Mouse (Mus musculus) layer of hippocampus, postnatal 25 days (tissue): ENCODE data around the gene Sh2d3c. TPM values are rescaled to one million over a fixed set of nuclear protein-coding genes. Genes with fewer than 3 reads are reported as not detected.

ENCODE experiments used
- DNase-seq, 2 experiments: peaks; one replicate each; pipeline ENCODE4 v3.0.0; 2022; ENCODE audit warnings: mixed read lengths in 2 of 2, low spot score in 1 of 2; ENCODE audit errors: extremely low spot score in 1 of 2
- total RNA-seq, 2 experiments: library from RNA; stranded (reverse); gene quantifications; 2 replicates each; pipeline ENCODE4 v1.2.3; 2021

Gene Sh2d3c
- total RNA-seq, 2 experiments from 2014 or later: 22.8 to 23.9 TPM

DNA sequence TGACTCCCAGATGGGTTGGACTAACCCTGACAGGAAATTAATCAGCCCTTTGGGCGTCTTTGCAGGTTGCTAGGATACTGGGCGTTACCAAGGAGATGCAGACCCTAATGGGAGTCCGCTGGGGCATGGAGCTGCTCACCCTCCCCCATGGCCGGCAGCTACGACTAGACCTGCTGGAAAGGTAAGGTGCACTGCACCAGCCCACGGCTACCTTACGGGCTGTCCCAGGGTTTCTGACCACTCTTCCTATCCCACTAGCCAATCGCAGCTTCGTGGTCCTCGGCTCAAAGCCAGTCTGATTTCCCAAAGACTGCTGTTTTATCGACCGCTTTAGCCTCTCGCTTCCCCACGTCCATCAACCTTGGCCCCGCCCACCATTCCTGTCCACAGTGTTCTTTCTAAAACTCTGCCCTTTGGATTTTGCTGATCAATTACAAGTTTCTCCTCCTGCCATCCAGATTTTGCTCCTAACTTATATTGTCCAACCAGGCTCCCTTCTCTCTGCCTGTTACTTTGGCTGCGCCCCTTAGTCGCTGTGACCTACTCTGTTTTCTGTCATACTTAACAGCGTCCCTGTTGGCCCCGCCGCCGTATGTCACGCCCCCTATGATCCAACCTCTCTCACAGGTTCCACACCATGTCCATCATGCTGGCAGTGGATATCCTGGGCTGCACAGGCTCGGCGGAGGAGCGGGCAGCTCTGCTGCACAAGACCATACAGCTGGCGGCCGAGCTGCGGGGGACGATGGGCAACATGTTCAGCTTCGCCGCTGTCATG lies 30.2 kb downstream of the Sh2d3c start:
- no peak for DNase-seq

- DNase-seq: no peak
Observed at GRCm38 (mm10) chr2:32751665-32752033, 30.8 kb downstream of the Sh2d3c start.

DNA sequence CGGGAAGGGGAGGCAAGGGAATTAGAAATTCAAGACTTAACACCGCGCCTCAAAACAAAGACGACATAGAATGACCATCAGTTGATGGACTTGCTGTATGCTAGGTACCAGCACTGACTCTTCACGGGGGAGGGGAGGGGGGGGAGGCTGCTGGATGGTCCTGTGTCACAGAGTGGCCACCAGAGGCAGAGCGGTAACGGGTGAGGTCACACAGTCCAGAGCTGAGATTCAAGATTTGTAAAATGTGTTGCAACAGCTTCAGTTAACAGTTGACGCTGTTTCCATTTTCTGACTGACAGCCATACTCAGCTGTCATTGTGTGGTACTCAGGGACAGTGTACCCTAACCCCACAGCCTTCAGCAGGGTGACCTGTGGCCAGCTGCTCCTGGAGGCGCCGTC lies 31.3 kb downstream of the Sh2d3c start:
- no peak for DNase-seq

DNA sequence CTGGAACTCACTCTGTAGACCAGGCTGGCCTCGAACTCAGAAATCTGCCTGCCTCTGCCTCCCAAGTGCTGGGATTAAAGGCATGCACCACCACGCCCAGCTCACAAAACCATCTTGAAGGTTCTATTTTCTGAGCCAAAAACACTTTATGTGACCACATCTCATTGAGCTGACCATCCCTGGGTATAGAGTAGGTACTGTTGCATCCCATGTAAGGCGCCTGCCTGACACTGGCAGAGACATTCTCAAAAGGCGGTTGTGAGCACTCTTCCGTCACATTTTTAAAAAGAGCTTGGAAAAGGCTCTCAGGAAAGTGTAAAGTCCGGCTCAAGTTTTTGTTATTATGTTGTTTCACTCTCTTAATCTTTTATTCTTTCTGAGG lies 35.8 kb downstream of the Sh2d3c start:
- DNase-seq: no peak

DNA sequence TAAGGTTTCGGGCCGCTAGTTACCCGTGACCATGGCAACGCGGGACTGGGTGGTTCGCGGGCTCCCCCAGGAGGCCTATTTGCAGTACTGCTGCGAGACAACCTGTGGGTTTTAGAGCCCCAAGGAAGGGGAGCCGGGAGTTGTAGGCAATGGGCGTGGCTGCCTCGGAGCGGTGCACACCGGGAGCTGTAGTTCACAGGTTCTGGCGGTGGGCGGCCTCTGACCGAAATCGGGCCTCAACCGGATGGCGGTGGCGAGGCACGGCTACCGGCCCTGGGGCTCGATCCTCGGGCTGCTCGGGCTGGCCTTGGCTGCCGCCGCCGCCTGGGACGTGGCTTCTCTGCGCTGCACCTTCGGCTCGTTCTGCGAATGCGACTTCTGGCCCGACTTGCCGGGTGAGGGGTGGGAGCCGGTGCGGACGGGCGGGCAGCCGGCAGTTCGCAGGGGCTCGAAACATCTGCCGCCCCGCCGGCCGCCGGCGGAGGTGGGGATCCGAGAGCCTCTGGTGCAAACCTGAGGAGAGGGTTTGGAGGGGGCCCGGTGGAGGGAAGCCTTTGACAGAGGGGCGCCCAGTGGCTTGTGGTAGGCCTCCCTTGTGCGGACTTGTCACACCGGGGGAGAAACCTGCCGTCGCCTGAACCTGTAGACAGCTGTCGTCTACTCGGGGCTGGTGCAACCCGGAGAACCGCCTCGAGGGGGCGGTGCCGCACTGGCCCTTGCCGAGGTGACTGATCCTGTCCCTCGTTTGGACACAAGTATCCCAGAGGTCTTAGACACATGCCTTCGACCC lies 36.4 kb downstream of the Sh2d3c start, which contains the start of gene Tor2a:
Gene Tor2a, plus strand, starts transcription at position 179 of the 790 bp plus-strand sequence.
- DNase-seq: peak; percentile 82 to 95

- no peak for DNase-seq
Observed at GRCm38 (mm10) chr2:32758503-32758902, 37.6 kb downstream of the Sh2d3c start.

GRCm38 (mm10) chr2:32759001-32759400 lies 38.1 kb downstream of the Sh2d3c start:
- DNase-seq: no peak

DNA sequence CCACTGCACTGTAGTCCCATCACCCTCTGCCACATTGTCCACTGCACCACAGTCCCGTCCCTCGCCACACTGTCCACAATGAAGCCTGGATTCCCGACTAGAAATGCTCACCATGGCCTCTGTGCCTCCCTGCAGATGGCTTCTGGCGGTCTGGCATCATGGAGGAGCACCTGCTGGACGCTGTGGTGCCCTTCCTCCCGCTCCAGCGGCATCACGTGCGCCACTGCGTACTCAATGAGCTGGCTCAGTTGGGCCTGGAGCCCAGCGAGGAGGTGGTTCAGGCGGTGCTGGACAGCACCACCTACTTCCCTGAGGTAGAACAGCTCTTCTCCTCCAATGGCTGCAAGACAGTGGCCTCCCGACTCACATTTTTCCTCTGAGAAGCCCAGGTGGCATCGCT lies 40.5 kb downstream of the Sh2d3c start:
- DNase-seq: no peak

DNA sequence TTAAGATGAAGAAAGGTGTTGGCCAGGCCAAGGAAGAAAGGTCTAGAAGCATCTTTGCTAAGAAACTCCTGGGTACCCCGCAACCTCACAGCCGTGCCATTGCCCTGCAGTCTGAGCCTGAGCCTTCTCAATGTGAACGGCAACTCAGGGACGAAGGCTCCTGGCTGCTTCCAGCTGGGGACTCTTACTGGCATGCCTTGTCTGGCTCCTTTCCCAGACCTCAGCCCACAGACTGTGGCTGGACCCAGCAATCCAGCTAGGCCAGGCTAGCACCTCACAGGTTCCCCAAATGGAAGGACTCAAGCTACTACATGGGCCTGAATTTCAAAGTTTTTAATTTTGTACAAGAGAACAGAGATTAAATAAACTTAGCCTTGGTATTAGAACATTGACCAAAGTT lies 41.0 kb downstream of the Sh2d3c start:
- DNase-seq: no peak

DNA sequence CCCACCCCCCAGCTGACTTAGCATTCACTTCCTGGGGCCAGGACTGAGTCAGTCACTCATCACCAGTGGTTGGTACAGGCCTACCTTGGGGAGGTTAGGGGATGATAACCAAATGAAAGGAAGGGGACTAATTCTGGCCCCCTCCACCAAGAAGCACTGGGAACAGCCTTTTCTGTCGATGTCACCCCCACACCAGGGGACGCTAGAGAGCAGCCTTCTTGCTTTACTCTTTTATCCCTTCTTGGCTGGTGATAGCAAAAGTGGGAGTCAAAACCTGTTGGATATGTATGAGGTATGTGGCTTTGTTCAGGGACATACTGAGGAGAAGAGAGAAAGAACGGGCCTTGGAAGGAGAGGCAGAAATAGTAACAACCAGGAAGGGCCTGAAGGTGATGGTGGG lies 42.5 kb downstream of the Sh2d3c start:
- no peak for DNase-seq

DNA sequence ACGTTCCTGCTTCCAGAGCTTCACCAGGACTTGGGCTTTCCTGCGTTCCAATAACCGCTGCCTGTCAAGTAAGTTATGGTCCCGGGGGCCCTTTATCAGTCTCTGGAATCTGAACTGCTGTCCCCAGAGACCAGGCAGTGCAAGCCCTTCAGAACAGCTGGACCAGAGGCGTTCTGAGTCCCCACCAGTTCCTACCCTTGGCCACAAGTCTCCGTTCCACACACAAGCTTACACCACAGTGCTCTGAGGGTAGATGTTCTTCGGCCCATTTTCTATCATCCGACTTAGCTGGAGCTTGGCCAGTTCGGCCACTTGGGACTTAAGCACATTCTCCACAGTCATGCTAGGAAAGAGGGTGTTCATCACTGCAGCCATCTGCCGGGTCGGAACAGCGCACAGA lies 46.4 kb downstream of the Sh2d3c start:
- DNase-seq: no peak

GRCm38 (mm10) chr2:32768661-32769285 lies 47.9 kb downstream of the Sh2d3c start:
- no peak for DNase-seq

DNA sequence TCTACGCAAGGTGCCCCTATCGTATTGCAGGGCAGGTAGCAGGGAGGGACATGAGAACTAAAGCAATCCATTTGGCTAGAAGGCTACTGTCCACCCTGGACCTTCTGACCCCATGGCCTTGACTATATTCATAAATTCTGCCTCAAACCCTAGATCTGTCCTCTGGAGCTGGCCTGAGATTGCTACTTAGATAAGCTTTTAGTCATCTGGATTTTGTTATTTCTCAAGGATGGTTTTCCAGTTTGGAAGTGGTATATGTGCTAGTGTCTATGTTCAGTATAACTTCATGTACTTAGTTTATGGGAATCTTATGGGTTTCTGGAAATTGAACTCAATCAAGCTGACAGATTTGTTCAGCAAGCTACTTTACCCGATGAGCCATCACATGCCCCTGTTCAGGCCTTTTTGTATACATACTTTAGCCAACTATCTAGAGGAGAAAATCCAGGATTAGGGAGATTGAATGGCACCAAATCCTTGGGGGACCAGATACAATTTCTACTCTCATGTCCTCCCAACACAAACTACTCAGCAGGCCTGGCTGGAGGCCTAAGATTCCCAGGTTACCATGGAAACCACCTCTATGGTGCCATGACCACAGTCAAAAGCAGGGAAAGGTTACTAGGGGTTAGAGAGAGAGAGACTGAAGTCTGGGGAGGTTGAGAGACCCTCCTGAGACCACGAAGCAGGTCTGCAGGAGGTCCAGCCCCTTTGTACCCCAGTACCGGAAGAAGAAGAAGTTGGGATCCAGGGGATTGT lies 48.7 kb downstream of the Sh2d3c start:
- no peak for DNase-seq

DNA sequence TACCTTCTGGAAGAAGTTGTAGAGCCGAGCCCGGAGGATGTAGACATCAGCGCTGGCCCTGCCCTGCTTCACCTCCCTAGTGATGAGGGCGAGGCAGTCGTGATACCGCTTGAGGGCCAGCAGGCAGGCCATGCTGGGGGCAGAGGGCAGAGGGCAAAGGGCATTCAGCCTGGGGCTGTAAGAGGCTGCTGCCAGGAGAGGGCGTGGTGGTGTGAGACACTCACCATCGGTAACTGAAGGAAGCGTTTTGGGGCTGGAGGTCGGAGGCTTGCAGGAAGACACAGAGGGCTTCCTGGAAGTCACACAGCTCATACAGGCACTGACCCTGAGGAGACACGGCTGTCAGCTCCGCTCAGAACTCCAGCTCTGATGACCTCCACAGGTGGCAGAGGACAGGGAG lies 51.0 kb downstream of the Sh2d3c start:
- DNase-seq: no peak

- no peak for DNase-seq
Observed at GRCm38 (mm10) chr2:32772626-32773279, 51.9 kb downstream of the Sh2d3c start.

DNA sequence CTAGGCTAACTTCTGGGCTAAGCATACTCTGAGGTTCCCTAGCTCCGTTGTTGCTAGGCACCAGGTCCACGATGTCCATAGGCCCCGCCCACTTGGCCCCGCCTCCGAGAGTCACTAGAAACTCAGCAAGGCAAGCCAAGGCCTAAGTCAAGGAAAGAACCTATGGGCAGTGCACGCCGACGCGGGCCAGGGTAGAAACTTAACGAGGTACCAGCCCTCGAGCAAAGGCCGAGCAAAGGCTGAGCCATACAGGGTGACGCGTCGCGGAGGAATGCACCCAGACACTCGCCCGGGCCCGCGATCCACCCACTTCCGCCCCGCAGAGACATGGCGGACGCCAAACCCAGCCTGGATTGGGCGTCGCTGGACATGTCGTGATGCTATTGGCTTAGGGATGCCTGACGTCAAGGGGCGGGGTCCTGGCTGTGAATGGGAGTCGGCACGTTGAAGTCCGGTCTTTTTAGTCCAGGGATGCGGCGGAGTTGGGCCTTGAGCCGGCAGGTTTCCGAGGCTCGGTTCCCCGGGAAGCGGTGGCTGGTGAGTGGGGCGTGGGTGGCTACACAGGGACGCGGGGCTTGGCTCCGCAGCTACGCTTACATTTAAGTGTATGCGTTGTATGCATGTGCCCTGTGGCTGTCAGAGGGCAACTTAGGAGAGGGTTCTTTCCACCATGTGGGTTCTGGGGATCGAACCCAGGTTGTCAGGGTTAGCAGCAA lies 54.7 kb downstream of the Sh2d3c start, which contains the start of the genes Ttc16 and Ptrh1:
Gene Ttc16, minus strand, starts transcription at position 275 of the 716 bp plus-strand sequence.
Gene Ptrh1, plus strand, starts transcription at position 428 of the 716 bp plus-strand sequence.
- peak; percentile 91 to 97 for DNase-seq

DNA sequence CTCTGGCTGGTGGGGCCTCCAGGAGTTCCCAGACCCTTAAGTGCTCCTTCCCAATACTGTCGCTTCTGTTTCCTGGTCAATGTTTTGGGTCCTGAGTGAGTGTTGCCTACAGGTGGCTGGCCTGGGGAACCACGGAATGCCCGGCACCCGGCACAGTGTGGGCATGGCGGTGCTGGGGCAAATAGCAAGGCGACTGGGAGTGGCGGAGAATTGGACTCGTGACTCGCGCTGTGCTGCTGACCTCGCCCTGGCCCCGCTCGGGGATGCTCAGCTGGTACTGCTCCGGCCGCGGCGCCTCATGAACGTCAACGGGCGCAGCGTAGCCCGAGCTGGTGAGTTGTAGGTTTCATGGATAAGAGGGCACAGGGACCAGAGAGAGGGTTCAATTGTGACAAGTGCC lies 55.3 kb downstream of the Sh2d3c start:
- DNase-seq: no peak

DNA sequence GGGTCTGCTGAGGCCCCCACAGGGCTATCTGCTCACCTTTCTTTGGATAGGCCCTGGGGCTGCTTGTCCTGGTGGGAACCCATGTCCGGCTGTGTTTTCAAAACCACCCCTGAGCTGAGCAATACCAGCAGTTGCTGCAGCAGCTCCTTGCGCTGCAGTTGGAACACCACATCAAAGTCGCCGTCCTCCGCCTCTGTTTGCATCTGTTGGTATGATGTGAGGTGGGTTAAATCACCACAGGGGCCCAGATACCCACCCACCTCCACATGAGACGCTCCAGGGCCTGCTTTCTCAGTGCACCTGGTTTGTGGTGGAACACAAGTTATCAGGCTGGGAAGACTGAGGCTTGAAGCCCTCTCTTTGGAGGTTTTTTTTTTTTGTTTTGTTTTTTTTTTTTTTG lies 57.2 kb downstream of the Sh2d3c start:
- no peak for DNase-seq

DNA sequence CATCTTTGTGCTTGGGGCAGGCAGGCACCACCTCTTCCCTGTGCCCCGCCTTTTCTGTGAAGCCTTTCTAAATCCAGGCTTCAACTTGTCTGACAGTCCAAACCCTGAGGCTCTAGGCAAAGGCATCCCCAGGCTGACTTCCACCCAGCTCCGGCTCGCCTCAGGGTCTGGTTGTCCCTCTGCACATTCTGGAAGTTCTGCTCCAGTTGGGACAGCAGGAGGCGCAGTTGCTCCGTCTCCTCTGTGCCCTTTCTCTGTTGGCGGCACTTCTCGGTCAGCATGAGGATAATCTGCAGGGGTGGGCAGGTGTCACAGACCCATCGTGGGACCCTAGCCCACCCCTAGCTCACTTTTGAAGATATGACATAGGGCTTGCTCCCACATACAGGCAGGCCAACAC lies 58.3 kb downstream of the Sh2d3c start:
- DNase-seq: peak; percentile 38 to 67
